ENCODE assay signal across 7 mouse cellular contexts in genomic region chr16:23980201-23980870, GRCm38 (mm10). TPM values are rescaled to one million over a fixed set of nuclear protein-coding genes. Genes with fewer than 3 reads are reported as not detected.
DNase-seq lines count a peak whose midpoint lies in the region; ATAC-seq lines count a peak whose summit lies in the region.

No protein-coding gene starts in this region.

- peaks cover 38% of the 10 kb centered on the region for H3K27me3 ChIP-seq in megakaryocyte, embryonic 14.5 days (replicated peaks)
- H3K27me3 ChIP-seq in heart, embryonic 11.5 days (ENCODE audit: control insufficient read depth, insufficient read depth, low read length), result peaks cover 22% of the 10 kb centered on the region
- peaks cover 44% of the 10 kb centered on the region for H3K27me3 ChIP-seq in liver, embryonic 11.5 days (replicated peaks; ENCODE audit: control insufficient read depth, insufficient read depth, low read length)

- no peaks in the 10 kb centered on the region for H3K9me3 ChIP-seq in megakaryocyte, embryonic 14.5 days
- no peaks in the 10 kb centered on the region for H3K9me3 ChIP-seq in heart, embryonic 11.5 days (replicated peaks; ENCODE audit: control insufficient read depth, low read length)
- H3K9me3 ChIP-seq in liver, embryonic 11.5 days (ENCODE audit: control insufficient read depth, low read length), result no peaks in the 10 kb centered on the region

- peak overlapping the region; percentile 92 for H3K4me3 ChIP-seq in megakaryocyte, embryonic 14.5 days (replicated peaks)
- peak overlapping the region; percentile 47 for H3K4me3 ChIP-seq in heart, embryonic 11.5 days (ENCODE audit: low read depth, low read length)
- peak overlapping the region; percentile 39 for H3K4me3 ChIP-seq in liver, embryonic 11.5 days (ENCODE audit: low read depth, low read length)

- H3K4me2 ChIP-seq in heart, embryonic 11.5 days, result peak overlapping the region; percentile 71
- H3K4me2 ChIP-seq in liver, embryonic 11.5 days, result peak overlapping the region; percentile 81

- WGBS in heart, embryonic 11.5 days (ENCODE audit: insufficient replicate concordance), result 4% methylated on average over 11 of the region's 11 CpGs
- WGBS in liver, embryonic 11.5 days, result 13% methylated on average over 11 of the region's 11 CpGs

- peaks cover 52% of the 10 kb centered on the region for H3K4me1 ChIP-seq in megakaryocyte, embryonic 14.5 days
- H3K4me1 ChIP-seq in heart, embryonic 11.5 days (ENCODE audit: control insufficient read depth, insufficient read depth, low read length), result peaks cover 9% of the 10 kb centered on the region; the same call in 1 of the 2 replicates
- H3K4me1 ChIP-seq in liver, embryonic 11.5 days (replicated peaks; ENCODE audit: control insufficient read depth, insufficient read depth, low read length), result peaks cover 12% of the 10 kb centered on the region

- peak overlapping the region; percentile 67 for H3K9ac ChIP-seq in heart, embryonic 11.5 days (ENCODE audit: low read depth, low read length)
- no peak overlapping the region for H3K9ac ChIP-seq in liver, embryonic 11.5 days (ENCODE audit: low read depth, low read length)

- no peak for ATAC-seq in megakaryocyte, adult 5-6 weeks (ENCODE audit: poor library complexity, severe bottlenecking)
- ATAC-seq in heart, embryonic 11.5 days (replicated peaks; ENCODE audit: insufficient number of reproducible peaks, low FRiP score, low TSS enrichment), result no peak
- no peak for ATAC-seq in liver, embryonic 11.5 days (replicated peaks; ENCODE audit: low FRiP score)

- DNase-seq in liver, embryonic 11.5 days (ENCODE audit: low spot score), result no peak
- no peak for DNase-seq in MN1 (ENCODE audit: low spot score)
- no peak for DNase-seq in adrenal gland, postnatal 36 days
- DNase-seq in layer of hippocampus, postnatal 14 days (ENCODE audit: low spot score in 2 of 2), result no peak

- no peak overlapping the region for H3K27ac ChIP-seq in heart, embryonic 11.5 days (ENCODE audit: low read depth, low read length)
- H3K27ac ChIP-seq in liver, embryonic 11.5 days (ENCODE audit: low read depth, low read length), result no peak overlapping the region

- no peaks in the 10 kb centered on the region for H3K36me3 ChIP-seq in megakaryocyte, embryonic 14.5 days (replicated peaks; ENCODE audit: low read length)
- no peaks in the 10 kb centered on the region for H3K36me3 ChIP-seq in heart, embryonic 11.5 days (ENCODE audit: control insufficient read depth, insufficient read depth, low read length)
- H3K36me3 ChIP-seq in liver, embryonic 11.5 days (ENCODE audit: control insufficient read depth, insufficient read depth, low read length), result no peaks in the 10 kb centered on the region

RNA-seq across cellular contexts. Expression of gene Gm37419, which starts 7.9 kb away (rescaled TPM):
- polyA plus RNA-seq in megakaryocyte, embryonic 14.5 days (2012; ENCODE audit: insufficient read depth, low replicate concordance), result not detected in 2 replicates
- total RNA-seq in megakaryocyte, adult 5-6 weeks (2015), result not detected in 2 replicates
- total RNA-seq in megakaryocyte, adult 5-6 weeks (2017), result not detected in 2 replicates
- polyA plus RNA-seq in heart, embryonic 11.5 days (2014; fragmentation: Nextera tagmentation; extraction: Ambion mirVana), result not detected in 2 replicates
- not detected in 2 replicates for polyA plus RNA-seq in liver, embryonic 11.5 days (2014; fragmentation: Nextera tagmentation; extraction: Ambion mirVana)
- total RNA-seq in adrenal gland, postnatal 36 days (2021), result not detected
- total RNA-seq in layer of hippocampus, postnatal 14 days (2021), result not detected

RNA-seq across cellular contexts. Expression of gene Bcl6, which starts 8.3 kb away (rescaled TPM):
- 1.2 and 3.5 TPM in 2 replicates for polyA plus RNA-seq in megakaryocyte, embryonic 14.5 days (2012; ENCODE audit: insufficient read depth, low replicate concordance)
- 31.7 and 35.0 TPM in 2 replicates for total RNA-seq in megakaryocyte, adult 5-6 weeks (2015)
- total RNA-seq in megakaryocyte, adult 5-6 weeks (2017), result 22.1 and 23.4 TPM in 2 replicates
- 0.27 and 0.40 TPM in 2 replicates for polyA plus RNA-seq in heart, embryonic 11.5 days (2014; fragmentation: Nextera tagmentation; extraction: Ambion mirVana)
- 0.38 and 0.42 TPM in 2 replicates for polyA plus RNA-seq in liver, embryonic 11.5 days (2014; fragmentation: Nextera tagmentation; extraction: Ambion mirVana)
- total RNA-seq in adrenal gland, postnatal 36 days (2021), result 10 to 100 TPM; 24.6 to 68.8 TPM
- 10 to 100 TPM; 38.0 to 40.8 TPM for total RNA-seq in layer of hippocampus, postnatal 14 days (2021)

RNA-seq across cellular contexts. Expression of gene Rtp2, which starts 48.1 kb away (rescaled TPM):
- not detected in 2 replicates for polyA plus RNA-seq in megakaryocyte, embryonic 14.5 days (2012; ENCODE audit: insufficient read depth, low replicate concordance)
- total RNA-seq in megakaryocyte, adult 5-6 weeks (2015), result not detected in 2 replicates
- not detected in 2 replicates for total RNA-seq in megakaryocyte, adult 5-6 weeks (2017)
- not detected in 2 replicates for polyA plus RNA-seq in heart, embryonic 11.5 days (2014; fragmentation: Nextera tagmentation; extraction: Ambion mirVana)
- not detected in 2 replicates for polyA plus RNA-seq in liver, embryonic 11.5 days (2014; fragmentation: Nextera tagmentation; extraction: Ambion mirVana)
- not detected for total RNA-seq in adrenal gland, postnatal 36 days (2021)
- total RNA-seq in layer of hippocampus, postnatal 14 days (2021), result under 1 TPM; 0.36 to 0.65 TPM

Comparison
In these comparisons a context has a peak if more than half of its experiments do, and no peak if none do; other contexts are left out.
1. H3K4me3 ChIP-seq: peak in every context shown above with its lines; median percentile 92 in megakaryocyte, embryonic 14.5 days; 47 in heart, embryonic 11.5 days; 39 in liver, embryonic 11.5 days.